Mouse (Mus musculus) G1E (cell line): ENCODE data around the gene Bcar3. TPM values are rescaled to one million over a fixed set of nuclear protein-coding genes. Genes with fewer than 3 reads are reported as not detected.

ENCODE experiments used
- ATAC-seq: 2 replicates; pipeline ENCODE4 v1.8.0; 2016; ENCODE audit warnings: mild to moderate bottlenecking; ENCODE audit not compliant: insufficient number of reproducible peaks, poor library complexity, low FRiP score, severe bottlenecking; ENCODE audit errors: extremely low read depth
- DNase-seq: peaks from one replicate; pipeline ENCODE4 v3.0.0; 2012; ENCODE audit warnings: low spot score
- H3K27me3 ChIP-seq: 2 replicates; pipeline ENCODE4 v1.6.1; 2012; ENCODE audit warnings: mild to moderate bottlenecking, low read length, inconsistent platforms; ENCODE audit not compliant: insufficient read depth
- H3K36me3 ChIP-seq: replicated peaks from 2 replicates; pipeline ENCODE3; 2012; ENCODE audit warnings: mild to moderate bottlenecking, inconsistent platforms
- H3K4me1 ChIP-seq: 2 replicates; pipeline ENCODE4 v1.6.1; 2012; ENCODE audit warnings: low read depth, low read length, inconsistent platforms, mixed read lengths; ENCODE audit not compliant: insufficient read depth
- H3K4me3 ChIP-seq: 2 replicates; pipeline ENCODE4 v1.5.1; 2012; ENCODE audit warnings: low read depth, mild to moderate bottlenecking, inconsistent platforms, low read length, moderate library complexity, mixed read lengths
- H3K9me3 ChIP-seq: replicated peaks from 2 replicates; pipeline ENCODE4 v1.6.1; 2012; ENCODE audit warnings: inconsistent platforms
- CTCF ChIP-seq: IDR thresholded peaks from 2 replicates; pipeline ENCODE4 v1.5.1; 2012; ENCODE audit warnings: low read depth, low read length, inconsistent platforms, mixed read lengths
- GATA1 ChIP-seq: IDR thresholded peaks from 2 replicates; pipeline ENCODE4 v1.6.1; 2012; ENCODE audit warnings: borderline replicate concordance, low read length, inconsistent platforms, mixed read lengths
- GATA2 ChIP-seq: IDR thresholded peaks from 2 replicates; pipeline ENCODE4 v1.6.1; 2012; ENCODE audit warnings: low read depth, low read length, inconsistent platforms, borderline replicate concordance
- POLR2AphosphoS5 ChIP-seq: IDR thresholded peaks from 2 replicates; pipeline ENCODE4 v1.6.1; 2012; ENCODE audit warnings: low read depth, low read length, inconsistent platforms; ENCODE audit not compliant: insufficient replicate concordance
- TAL1 ChIP-seq: conservative IDR thresholded peaks from 2 replicates; pipeline ENCODE4 v1.6.1; 2012; ENCODE audit warnings: low read depth, low read length, inconsistent platforms, mixed read lengths
- polyA plus RNA-seq: library from polyadenylated mRNA; stranded (reverse); fragments of >175 nt; gene quantifications from 2 replicates; pipeline ENCODE4 v1.2.3, GENCODE M21; 2012
- total RNA-seq, 2 experiments: library from RNA; stranded (forward) in 1 of 2; stranded (reverse) in 1 of 2; fragments of 200-1000 nt in 1 of 2; fragments of >200 nt in 1 of 2; fragmentation: Nextera tagmentation in 1 of 2; gene quantifications; 2 replicates each; pipeline ENCODE4 v1.2.3; 2014 to 2017

Bcar3 gene
- total and polyA plus RNA-seq, 3 experiments: 0.27 TPM; not detected in 2

DNA sequence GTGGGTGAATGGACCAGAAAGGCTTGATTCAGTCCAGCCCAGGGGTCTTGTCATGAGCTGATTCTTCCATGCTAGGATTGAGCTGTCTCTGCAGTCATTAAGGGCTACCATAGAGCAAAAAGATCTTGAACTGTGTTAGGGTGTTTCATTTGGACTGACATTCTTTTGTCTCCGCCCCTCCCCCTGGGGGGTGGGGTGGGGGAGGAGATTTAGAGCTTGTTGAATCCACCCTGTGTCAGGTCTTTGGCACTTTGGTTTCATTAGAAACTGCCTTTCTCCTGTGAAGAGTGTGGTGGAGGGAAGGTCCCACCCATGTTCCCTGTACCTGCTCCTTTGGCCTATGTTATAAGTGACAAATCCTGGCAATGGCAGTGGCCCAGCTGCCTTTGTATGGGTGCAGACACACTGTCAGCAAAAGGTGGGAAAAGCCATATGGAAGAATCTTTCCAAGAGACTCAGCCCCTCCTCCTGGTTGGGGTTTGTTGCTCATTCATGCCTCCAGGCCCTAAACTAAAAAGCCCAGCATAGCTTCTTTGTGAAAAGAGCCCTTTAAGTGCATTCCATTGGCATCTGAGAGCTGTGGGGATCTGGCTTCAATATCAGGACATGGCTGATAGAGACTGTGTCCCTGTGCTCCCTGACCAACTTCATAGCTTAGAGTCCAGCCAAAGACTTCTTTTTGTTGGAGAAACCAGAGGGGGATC lies 194.3 kb downstream of the Bcar3 start:
- DNase-seq: no peak

GRCm38 (mm10) chr3:122490574-122490973 lies 196.6 kb downstream of the Bcar3 start:
- Histone ChIP-seq H3K4me3 (no peak overlapping the region), H3K27me3 (no peaks in the 10 kb centered on the region), H3K36me3 (no peaks in the 10 kb centered on the region), H3K9me3 (no peaks in the 10 kb centered on the region), H3K4me1 (no peaks in the 10 kb centered on the region)
- no peak for ATAC-seq
- TF ChIP-seq TAL1 (no peak), POLR2AphosphoS5 (no peak), CTCF (no peak), GATA1 (no peak), GATA2 (no peak)
- DNase-seq: no peak

More for the DNA sequence above, 194.3 kb downstream of the Bcar3 start:
- H3K4me3 ChIP-seq: no peak overlapping the region
- no peak for TF ChIP-seq GATA1
- TF ChIP-seq TAL1: no peak
- TF ChIP-seq GATA2: no peak
- TF ChIP-seq POLR2AphosphoS5: no peak
- TF ChIP-seq CTCF: no peak
- no peaks in the 10 kb centered on the region for H3K36me3 ChIP-seq
- no peak for ATAC-seq
- no peaks in the 10 kb centered on the region for H3K9me3 ChIP-seq
- no peaks in the 10 kb centered on the region for H3K4me1 ChIP-seq
- H3K27me3 ChIP-seq: no peaks in the 10 kb centered on the region

- DNase-seq: no peak
These were observed 198.1 kb downstream of the Bcar3 start for GRCm38 (mm10) chr3:122492006-122492405.

GRCm38 (mm10) chr3:122492872-122493615 lies 199.1 kb downstream of the Bcar3 start:
- ATAC-seq (no peak), DNase-seq (no peak)
- TF ChIP-seq CTCF: no peak
- no peak for TF ChIP-seq TAL1
- no peak for TF ChIP-seq POLR2AphosphoS5
- TF ChIP-seq GATA1: no peak
- TF ChIP-seq GATA2: no peak
- no peaks in the 10 kb centered on the region for H3K36me3 ChIP-seq
- H3K27me3 ChIP-seq: no peaks in the 10 kb centered on the region
- H3K4me3 ChIP-seq: no peak overlapping the region
- H3K9me3 ChIP-seq: no peaks in the 10 kb centered on the region
- no peaks in the 10 kb centered on the region for H3K4me1 ChIP-seq

More at GRCm38 (mm10) chr3:122492006-122492405, 198.1 kb downstream of the Bcar3 start:
- H3K9me3 ChIP-seq: no peaks in the 10 kb centered on the region
- H3K4me3 ChIP-seq: no peak overlapping the region
- ATAC-seq: no peak
- no peak for TF ChIP-seq POLR2AphosphoS5
- no peak for TF ChIP-seq GATA1
- TF ChIP-seq TAL1: no peak
- TF ChIP-seq GATA2: no peak
- TF ChIP-seq CTCF: no peak
- H3K27me3 ChIP-seq: no peaks in the 10 kb centered on the region
- no peaks in the 10 kb centered on the region for H3K36me3 ChIP-seq
- no peaks in the 10 kb centered on the region for H3K4me1 ChIP-seq

- no peaks in the 10 kb centered on the region for H3K4me1 ChIP-seq
- ATAC-seq (no peak), DNase-seq (no peak)
- no peaks in the 10 kb centered on the region for H3K36me3 ChIP-seq
- H3K9me3 ChIP-seq: no peaks in the 10 kb centered on the region
- TF ChIP-seq POLR2AphosphoS5 (no peak), TAL1 (no peak), GATA2 (no peak), CTCF (no peak), GATA1 (no peak)
- H3K27me3 ChIP-seq: no peaks in the 10 kb centered on the region
- H3K4me3 ChIP-seq: no peak overlapping the region
These were observed 200.8 kb downstream of the Bcar3 start for GRCm38 (mm10) chr3:122494764-122495163.

GRCm38 (mm10) chr3:122497871-122498270 lies 203.9 kb downstream of the Bcar3 start:
- no peaks in the 10 kb centered on the region for H3K36me3 ChIP-seq
- TF ChIP-seq GATA1 (no peak), TAL1 (no peak), CTCF (no peak), POLR2AphosphoS5 (no peak), GATA2 (no peak)
- DNase-seq (no peak), ATAC-seq (no peak)
- no peaks in the 10 kb centered on the region for H3K4me1 ChIP-seq
- H3K4me3 ChIP-seq: no peak overlapping the region
- H3K27me3 ChIP-seq: no peaks in the 10 kb centered on the region
- no peaks in the 10 kb centered on the region for H3K9me3 ChIP-seq
